Mouse (Mus musculus) bone marrow, adult 2 months (tissue): Measurements from ENCODE around the gene Trak1. TPM values are rescaled to one million over a fixed set of nuclear protein-coding genes. Genes with fewer than 3 reads are reported as not detected.
A peak's percentile ranks its signal among the peaks of the same experiment; 100 is the strongest.

Experiments used
- H3K27ac ChIP-seq: fragments of 200-500 bp; 2 replicates; pipeline ENCODE4 v1.5.1; 2012; ENCODE audit warnings: low read depth, mild to moderate bottlenecking, control low read depth, inconsistent platforms, low read length; ENCODE audit not compliant: control insufficient read depth, poor library complexity, insufficient read depth
- H3K4me1 ChIP-seq: fragments of 200-500 bp; 2 replicates; pipeline ENCODE4 v1.6.1; 2011; ENCODE audit warnings: low read length; ENCODE audit not compliant: control insufficient read depth, insufficient read depth
- H3K4me3 ChIP-seq: fragments of 200-500 bp; replicated peaks from 2 replicates; pipeline ENCODE3; 2011; ENCODE audit warnings: mild to moderate bottlenecking, low read depth, low read length, control low read depth; ENCODE audit not compliant: control insufficient read depth
- CTCF ChIP-seq: fragments of 200-500 bp; IDR thresholded peaks from 2 replicates; pipeline ENCODE4 v1.5.1; 2011; ENCODE audit warnings: low read length, control low read depth; ENCODE audit not compliant: control insufficient read depth, insufficient read depth
- POLR2A ChIP-seq: fragments of 200-500 bp; IDR thresholded peaks from 2 replicates; pipeline ENCODE4 v1.6.1; 2011; ENCODE audit warnings: low read depth, mild to moderate bottlenecking, control low read depth, low read length, borderline replicate concordance; ENCODE audit not compliant: control insufficient read depth
- WGBS: fragments of 180-500 bp; shearing (Covaris S2); methylation state at CpG from one replicate; pipeline ENCODE4 v1.1.7; 2018; 5-methylcytosine and 5-hydroxymethylcytosine counted together
- polyA plus RNA-seq: library from polyadenylated mRNA; stranded (reverse); fragments of >200 nt; gene quantifications from 2 replicates; pipeline ENCODE4 v1.2.4, GENCODE M21; 2011; ENCODE audit warnings: low replicate concordance; ENCODE audit not compliant: missing spikeins, insufficient read depth, insufficient read length

Trak1 gene
- polyA plus RNA-seq, 1 experiment, result 29.4 TPM

GRCm38 (mm10) chr9:121358418-121358817, 61.1 kb downstream of the Trak1 start:
- TF ChIP-seq CTCF (no peak), POLR2A (no peak)
- H3K27ac ChIP-seq, result no peak overlapping the region
- 70% methylated on average over 8 of the region's 8 CpGs for WGBS
- no peak overlapping the region for H3K4me3 ChIP-seq
- H3K4me1 ChIP-seq, result peaks cover 5% of the 10 kb centered on the region; the same call in 1 of the 2 replicates

GRCm38 (mm10) chr9:121359266-121359972, 62.1 kb downstream of the Trak1 start:
- Histone ChIP-seq H3K4me1 (peaks cover 5% of the 10 kb centered on the region; the same call in 1 of the 2 replicates), H3K27ac (peak overlapping the region; percentile 35; the same call in 1 of the 2 replicates), H3K4me3 (no peak overlapping the region)
- no peak for TF ChIP-seq CTCF
- TF ChIP-seq POLR2A, result no peak
- WGBS, result 42% methylated on average over 3 of the region's 3 CpGs

- 2% methylated on average over 11 of the region's 12 CpGs for WGBS
- H3K4me1 ChIP-seq, result peaks cover 5% of the 10 kb centered on the region; the same call in 1 of the 2 replicates
- peak overlapping the region; percentile 37 for H3K4me3 ChIP-seq
- peak overlapping the region; percentile 91 for H3K27ac ChIP-seq
- no peak for TF ChIP-seq CTCF
- no peak for TF ChIP-seq POLR2A
These were observed 63.1 kb downstream of the Trak1 start for GRCm38 (mm10) chr9:121360327-121360954.

- Histone ChIP-seq H3K4me1 (peaks cover 5% of the 10 kb centered on the region; the same call in 1 of the 2 replicates), H3K4me3 (peak overlapping the region; percentile 11), H3K27ac (peak overlapping the region; percentile 91)
- WGBS, result 6% methylated on average over 9 of the region's 9 CpGs
- no peak for TF ChIP-seq CTCF
- TF ChIP-seq POLR2A, result 0 out of 2 replicates have a peak, but pooled peaks have one; percentile 10
These were observed 63.7 kb downstream of the Trak1 start for GRCm38 (mm10) chr9:121361010-121361409.

- 91% methylated on average over 19 of the region's 19 CpGs for whole genome bisulfite sequencing
- H3K4me3 ChIP-seq, result no peak overlapping the region
- no peak overlapping the region for H3K27ac ChIP-seq
- TF ChIP-seq POLR2A (no peak), CTCF (no peak)
- H3K4me1 ChIP-seq, result peaks cover 10% of the 10 kb centered on the region
These were observed 66.6 kb downstream of the Trak1 start for GRCm38 (mm10) chr9:121363932-121364331.

GRCm38 (mm10) chr9:121366135-121366863, 69.0 kb downstream of the Trak1 start:
- TF ChIP-seq CTCF (no peak), POLR2A (no peak)
- H3K4me3 ChIP-seq, result no peak overlapping the region
- no peak overlapping the region for H3K27ac ChIP-seq
- WGBS, result 80% methylated on average over 18 of the region's 18 CpGs
- peaks cover 8% of the 10 kb centered on the region for H3K4me1 ChIP-seq

- TF ChIP-seq POLR2A, result no peak
- TF ChIP-seq CTCF, result no peak
- peaks cover 9% of the 10 kb centered on the region for H3K4me1 ChIP-seq
- H3K4me3 ChIP-seq, result peak overlapping the region; percentile 15
- WGBS, result 54% methylated on average over 12 of the region's 12 CpGs
- peak overlapping the region; percentile 31; the same call in 1 of the 2 replicates for H3K27ac ChIP-seq
These were observed 69.6 kb downstream of the Trak1 start for GRCm38 (mm10) chr9:121366864-121367245.

- H3K27ac ChIP-seq, result no peak overlapping the region
- H3K4me1 ChIP-seq, result peaks cover 14% of the 10 kb centered on the region
- no peak overlapping the region for H3K4me3 ChIP-seq
- 83% methylated on average over 6 of the region's 6 CpGs for WGBS
- TF ChIP-seq POLR2A, result no peak
- no peak for TF ChIP-seq CTCF
These were observed 72.3 kb downstream of the Trak1 start for GRCm38 (mm10) chr9:121369573-121369972.
